Mouse (Mus musculus): Measurements from ENCODE around the gene Cdk5. TPM values are rescaled to one million over a fixed set of nuclear protein-coding genes. Genes with fewer than 3 reads are reported as not detected.
"Not testable (repeated sequence)": the region's sequence is repeated elsewhere in the genome, so short reads cannot be mapped to it uniquely, and the experiment has no call there.

The Cdk5 gene
- polyA plus RNA-seq, 1 experiment from 2014 or later, result 62.4 TPM

GRCm38 (mm10) chr5:24396254-24396653 is 27.1 kb downstream of the Cdk5 start:
- not testable (repeated sequence) for DNase-seq (ENCODE audit: low spot score); H3K36me3 ChIP-seq (ENCODE audit: control insufficient read depth, insufficient read depth, low read length); H3K27ac ChIP-seq (ENCODE audit: low read depth, low read length); H3K4me1 ChIP-seq (replicated peaks; ENCODE audit: control insufficient read depth, insufficient read depth, low read length); H3K9me3 ChIP-seq (ENCODE audit: control insufficient read depth, low read length); H3K4me2 ChIP-seq (replicated peaks; ENCODE audit: low read depth, low read length); H3K27me3 ChIP-seq (ENCODE audit: control insufficient read depth, insufficient read depth, low read length); H3K4me3 ChIP-seq (ENCODE audit: low read depth, low read length); H3K9ac ChIP-seq (ENCODE audit: low read depth, low read length); ATAC-seq (ENCODE audit: low FRiP score)
- WGBS, result 95% methylated on average over 6 of the region's 6 CpGs

- DNase-seq (ENCODE audit: low spot score), result peak; percentile 97
- Histone ChIP-seq H3K4me2 (replicated peaks; ENCODE audit: low read depth, low read length) (peak overlapping the region; percentile 36), H3K9me3 (ENCODE audit: control insufficient read depth, low read length) (no peaks in the 10 kb centered on the region), H3K4me1 (replicated peaks; ENCODE audit: control insufficient read depth, insufficient read depth, low read length) (0 out of 2 replicates have a peak, but pooled peaks cover 3% of the 10 kb centered on the region), H3K27me3 (ENCODE audit: control insufficient read depth, insufficient read depth, low read length) (0 out of 2 replicates have a peak, but pooled peaks cover 4% of the 10 kb centered on the region), H3K4me3 (ENCODE audit: low read depth, low read length) (peak overlapping the region; percentile 51), H3K9ac (ENCODE audit: low read depth, low read length) (peak overlapping the region; percentile 59; the same call in 1 of the 2 replicates), H3K36me3 (ENCODE audit: control insufficient read depth, insufficient read depth, low read length) (no peaks in the 10 kb centered on the region), H3K27ac (ENCODE audit: low read depth, low read length) (peak overlapping the region; percentile 9)
- peak; percentile 97 for ATAC-seq (ENCODE audit: low FRiP score)
- 1% methylated on average over 36 of the region's 36 CpGs for WGBS
Measured at GRCm38 (mm10) chr5:24394165-24394894, 29.0 kb downstream of the Cdk5 start.

GRCm38 (mm10) chr5:24393392-24393997 is 29.8 kb downstream of the Cdk5 start, which contains the start of gene Abcb8:
TSS of gene Abcb8 (plus strand) at chr5:24393663.
- DNase-seq (ENCODE audit: low spot score), result peak; percentile 89
- Histone ChIP-seq H3K9me3 (ENCODE audit: control insufficient read depth, low read length) (no peaks in the 10 kb centered on the region), H3K27me3 (ENCODE audit: control insufficient read depth, insufficient read depth, low read length) (peaks cover 8% of the 10 kb centered on the region; the same call in 1 of the 2 replicates), H3K27ac (ENCODE audit: low read depth, low read length) (peak within 1 kb of the TSS; percentile 9), H3K36me3 (ENCODE audit: control insufficient read depth, insufficient read depth, low read length) (no peaks in the 10 kb centered on the region), H3K9ac (ENCODE audit: low read depth, low read length) (peak within 1 kb of the TSS; percentile 59; the same call in 1 of the 2 replicates), H3K4me1 (replicated peaks; ENCODE audit: control insufficient read depth, insufficient read depth, low read length) (0 out of 2 replicates have a peak, but pooled peaks cover 3% of the 10 kb centered on the region), H3K4me3 (ENCODE audit: low read depth, low read length) (peak within 1 kb of the TSS; percentile 51), H3K4me2 (replicated peaks; ENCODE audit: low read depth, low read length) (peak within 1 kb of the TSS; percentile 36)
- 19% methylated on average over 7 of the region's 7 CpGs for WGBS
- no peak for ATAC-seq (ENCODE audit: low FRiP score)

- no peaks in the 10 kb centered on the region for H3K36me3 ChIP-seq (ENCODE audit: control insufficient read depth, insufficient read depth, low read length)
- no peak for ATAC-seq (ENCODE audit: low FRiP score)
- no peaks in the 10 kb centered on the region for H3K9me3 ChIP-seq (ENCODE audit: control insufficient read depth, low read length)
- H3K9ac ChIP-seq (ENCODE audit: low read depth, low read length), result no peak overlapping the region
- peaks cover 3% of the 10 kb centered on the region for H3K4me1 ChIP-seq (replicated peaks; ENCODE audit: control insufficient read depth, insufficient read depth, low read length)
- no peak overlapping the region for H3K4me2 ChIP-seq (replicated peaks; ENCODE audit: low read depth, low read length)
- DNase-seq (ENCODE audit: low spot score), result no peak
- WGBS, result 76% methylated on average over 7 of the region's 7 CpGs
- no peak overlapping the region for H3K27ac ChIP-seq (ENCODE audit: low read depth, low read length)
- peaks cover 16% of the 10 kb centered on the region for H3K27me3 ChIP-seq (ENCODE audit: control insufficient read depth, insufficient read depth, low read length)
- no peak overlapping the region for H3K4me3 ChIP-seq (ENCODE audit: low read depth, low read length)
Measured at GRCm38 (mm10) chr5:24392724-24393123, 30.6 kb downstream of the Cdk5 start.

- H3K36me3 ChIP-seq (ENCODE audit: control insufficient read depth, insufficient read depth, low read length), result no peaks in the 10 kb centered on the region
- H3K27ac ChIP-seq (ENCODE audit: low read depth, low read length), result no peak within 1 kb of the TSS
- no peak for DNase-seq (ENCODE audit: low spot score)
- H3K9me3 ChIP-seq (ENCODE audit: control insufficient read depth, low read length), result no peaks in the 10 kb centered on the region
- H3K4me3 ChIP-seq (ENCODE audit: low read depth, low read length), result no peak within 1 kb of the TSS
- no peak for ATAC-seq (ENCODE audit: low FRiP score)
- WGBS, result 78% methylated on average over 7 of the region's 7 CpGs
- H3K4me1 ChIP-seq (replicated peaks; ENCODE audit: control insufficient read depth, insufficient read depth, low read length), result peaks cover 9% of the 10 kb centered on the region
- no peak within 1 kb of the TSS for H3K9ac ChIP-seq (ENCODE audit: low read depth, low read length)
- peaks cover 25% of the 10 kb centered on the region for H3K27me3 ChIP-seq (ENCODE audit: control insufficient read depth, insufficient read depth, low read length)
- no peak within 1 kb of the TSS for H3K4me2 ChIP-seq (replicated peaks; ENCODE audit: low read depth, low read length)
Measured at GRCm38 (mm10) chr5:24391864-24392263, 31.5 kb downstream of the Cdk5 start, which contains the start of gene Atg9b. TSS of gene Atg9b (minus strand) at chr5:24392143.

GRCm38 (mm10) chr5:24389658-24390020 is 33.7 kb downstream of the Cdk5 start:
- Histone ChIP-seq H3K4me3 (ENCODE audit: low read depth, low read length) (no peak overlapping the region), H3K27ac (ENCODE audit: low read depth, low read length) (no peak overlapping the region), H3K9ac (ENCODE audit: low read depth, low read length) (no peak overlapping the region), H3K4me1 (replicated peaks; ENCODE audit: control insufficient read depth, insufficient read depth, low read length) (peaks cover 9% of the 10 kb centered on the region), H3K9me3 (ENCODE audit: control insufficient read depth, low read length) (no peaks in the 10 kb centered on the region), H3K36me3 (ENCODE audit: control insufficient read depth, insufficient read depth, low read length) (no peaks in the 10 kb centered on the region), H3K27me3 (ENCODE audit: control insufficient read depth, insufficient read depth, low read length) (peaks cover 29% of the 10 kb centered on the region), H3K4me2 (replicated peaks; ENCODE audit: low read depth, low read length) (no peak overlapping the region)
- 84% methylated on average over 4 of the region's 4 CpGs for WGBS
- DNase-seq (ENCODE audit: low spot score) (no peak), ATAC-seq (ENCODE audit: low FRiP score) (no peak)

- Histone ChIP-seq H3K4me3 (ENCODE audit: low read depth, low read length) (no peak overlapping the region), H3K4me2 (replicated peaks; ENCODE audit: low read depth, low read length) (no peak overlapping the region), H3K27ac (ENCODE audit: low read depth, low read length) (no peak overlapping the region), H3K36me3 (ENCODE audit: control insufficient read depth, insufficient read depth, low read length) (no peaks in the 10 kb centered on the region), H3K27me3 (ENCODE audit: control insufficient read depth, insufficient read depth, low read length) (peaks cover 29% of the 10 kb centered on the region), H3K9ac (ENCODE audit: low read depth, low read length) (no peak overlapping the region), H3K9me3 (ENCODE audit: control insufficient read depth, low read length) (no peaks in the 10 kb centered on the region), H3K4me1 (replicated peaks; ENCODE audit: control insufficient read depth, insufficient read depth, low read length) (peaks cover 9% of the 10 kb centered on the region)
- ATAC-seq (ENCODE audit: low FRiP score) (no peak), DNase-seq (ENCODE audit: low spot score) (peak; percentile 29)
- 55% methylated on average over 6 of the region's 7 CpGs for WGBS
Measured at GRCm38 (mm10) chr5:24389011-24389657, 34.2 kb downstream of the Cdk5 start.

GRCm38 (mm10) chr5:24388246-24388915 is 34.9 kb downstream of the Cdk5 start:
- Histone ChIP-seq H3K27me3 (ENCODE audit: control insufficient read depth, insufficient read depth, low read length) (peaks cover 29% of the 10 kb centered on the region), H3K27ac (ENCODE audit: low read depth, low read length) (peak overlapping the region; percentile 24; the same call in 1 of the 2 replicates), H3K4me3 (ENCODE audit: low read depth, low read length) (peak overlapping the region; percentile 42), H3K4me2 (replicated peaks; ENCODE audit: low read depth, low read length) (peak overlapping the region; percentile 96), H3K9me3 (ENCODE audit: control insufficient read depth, low read length) (no peaks in the 10 kb centered on the region), H3K9ac (ENCODE audit: low read depth, low read length) (peak overlapping the region; percentile 52), H3K36me3 (ENCODE audit: control insufficient read depth, insufficient read depth, low read length) (no peaks in the 10 kb centered on the region), H3K4me1 (replicated peaks; ENCODE audit: control insufficient read depth, insufficient read depth, low read length) (peaks cover 9% of the 10 kb centered on the region)
- ATAC-seq (ENCODE audit: low FRiP score) (no peak), DNase-seq (ENCODE audit: low spot score) (no peak)
- 27% methylated on average over 26 of the region's 26 CpGs for WGBS
